Mouse (Mus musculus): ENCODE results near the gene Nosip.

Gene Nosip

GRCm38 (mm10) chr7:45058607-45059571, 3.3 kb upstream of the Nosip start:
- no peak for DNase-seq (ENCODE audit: low spot score in 2 of 2)

- DNase-seq (ENCODE audit: low spot score in 2 of 2) = no peak
Measured at GRCm38 (mm10) chr7:45060632-45061122, 1.6 kb upstream of the Nosip start.

GRCm38 (mm10) chr7:45061532-45062075, 625 bp upstream of the Nosip start:
- DNase-seq (ENCODE audit: low spot score in 2 of 2) = no peak

GRCm38 (mm10) chr7:45067190-45067999, 5.2 kb downstream of the Nosip start:
- DNase-seq (ENCODE audit: low spot score in 2 of 2) = no peak

GRCm38 (mm10) chr7:45068000-45068318, 5.7 kb downstream of the Nosip start:
- peak; percentile 50 to 56 for DNase-seq (ENCODE audit: low spot score in 2 of 2)

GRCm38 (mm10) chr7:45069671-45070070, 7.4 kb downstream of the Nosip start:
- DNase-seq (ENCODE audit: low spot score in 2 of 2) = peak; percentile 76 to 86

GRCm38 (mm10) chr7:45072230-45072629, 10.0 kb downstream of the Nosip start:
- DNase-seq (ENCODE audit: low spot score in 2 of 2) = no peak

GRCm38 (mm10) chr7:45073171-45073707, 11.0 kb downstream of the Nosip start:
- DNase-seq (ENCODE audit: low spot score in 2 of 2) = peak; percentile 66 to 77

- no peak for DNase-seq (ENCODE audit: low spot score in 2 of 2)
Measured at GRCm38 (mm10) chr7:45073949-45074348, 11.7 kb downstream of the Nosip start.

GRCm38 (mm10) chr7:45075405-45075804, 13.2 kb downstream of the Nosip start:
- peak in 1 of 2 experiments; percentile 26 for DNase-seq (ENCODE audit: low spot score in 2 of 2)

- no peak for DNase-seq (ENCODE audit: low spot score in 2 of 2)
Measured at GRCm38 (mm10) chr7:45076501-45076900, 14.3 kb downstream of the Nosip start.

- no peak for DNase-seq (ENCODE audit: low spot score in 2 of 2)
Measured at GRCm38 (mm10) chr7:45077322-45077721, 15.1 kb downstream of the Nosip start.

GRCm38 (mm10) chr7:45077829-45078228, 15.6 kb downstream of the Nosip start:
- no peak for DNase-seq (ENCODE audit: low spot score in 2 of 2)

- DNase-seq (ENCODE audit: low spot score in 2 of 2) = peak; percentile 69 to 79
Measured at GRCm38 (mm10) chr7:45078513-45078912, 16.3 kb downstream of the Nosip start.

- peak; percentile 83 to 89 for DNase-seq (ENCODE audit: low spot score in 2 of 2)
Measured at GRCm38 (mm10) chr7:45079856-45080255, 17.6 kb downstream of the Nosip start.

- DNase-seq (ENCODE audit: low spot score in 2 of 2) = no peak
Measured at GRCm38 (mm10) chr7:45081016-45081415, 18.8 kb downstream of the Nosip start.

GRCm38 (mm10) chr7:45082401-45083299, 20.4 kb downstream of the Nosip start:
- peak; percentile 81 to 88 for DNase-seq (ENCODE audit: low spot score in 2 of 2)

GRCm38 (mm10) chr7:45083300-45083890, 21.2 kb downstream of the Nosip start:
- DNase-seq (ENCODE audit: low spot score in 2 of 2) = no peak

GRCm38 (mm10) chr7:45086084-45086483, 23.9 kb downstream of the Nosip start:
- no peak for DNase-seq (ENCODE audit: low spot score in 2 of 2)

GRCm38 (mm10) chr7:45088597-45088996, 26.4 kb downstream of the Nosip start:
- no peak for DNase-seq (ENCODE audit: low spot score in 2 of 2)
